Mouse (Mus musculus): Measurements from ENCODE around the gene Srarp.

DNA sequence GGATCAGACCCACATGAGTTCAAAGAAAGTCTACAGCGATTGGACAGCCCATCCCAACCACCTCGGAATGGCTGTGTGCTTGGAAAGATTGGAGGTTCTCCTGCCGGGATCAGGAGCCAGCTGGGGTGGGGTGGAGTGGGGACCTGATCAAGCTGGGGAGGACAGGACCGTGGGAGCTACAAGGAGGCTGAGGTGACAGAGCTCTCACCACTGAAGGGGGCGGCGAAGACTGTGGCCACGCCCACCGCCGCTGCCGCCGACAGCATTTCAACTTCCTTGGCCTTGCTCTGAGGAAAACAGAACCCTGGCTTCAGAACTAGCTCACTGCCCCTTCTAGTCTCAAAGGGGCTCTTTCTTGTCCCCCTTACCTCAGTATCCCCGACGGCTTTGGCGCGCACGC is 41.2 kb downstream of the Srarp start:
- no peak for TF ChIP-seq CTCF (IDR thresholded peaks at IDR 0.05; ENCODE audit: borderline replicate concordance, insufficient read depth, low read depth, low read length)
- no peak for TF ChIP-seq POLR2A (IDR thresholded peaks at IDR 0.05; ENCODE audit: borderline replicate concordance, insufficient read depth, low read length)

Data from cerebellum, adult 2 months (tissue).